Mouse (Mus musculus) stomach, embryonic 15.5 days (tissue): ENCODE results near the gene Trpv6. TPM values are rescaled to one million over a fixed set of nuclear protein-coding genes. Genes with fewer than 3 reads are reported as not detected.

Source experiments
- ATAC-seq: fragments of 200-750 bp; cut with Nextera tagmentation; 2 replicates; pipeline ENCODE4 v1.8.0; 2017; ENCODE audit warnings: low read depth, moderate number of reproducible peaks, moderate TSS enrichment; ENCODE audit not compliant: insufficient read depth, low FRiP score
- H3K27ac ChIP-seq: fragments of 300-500 bp; sonication (generic); 2 replicates; pipeline ENCODE4 v1.5.1; 2015; ENCODE audit warnings: mild to moderate bottlenecking, inconsistent platforms
- H3K27me3 ChIP-seq: fragments of 300-500 bp; sonication (generic); replicated peaks from 2 replicates; pipeline ENCODE4 v1.6.1; 2015; ENCODE audit warnings: inconsistent platforms
- H3K36me3 ChIP-seq: fragments of 300-500 bp; sonication (generic); 2 replicates; pipeline ENCODE4 v1.6.1; 2015; ENCODE audit warnings: inconsistent platforms
- H3K4me1 ChIP-seq: fragments of 300-500 bp; sonication (generic); 2 replicates; pipeline ENCODE4 v1.6.1; 2015; ENCODE audit warnings: inconsistent platforms
- H3K4me2 ChIP-seq: fragments of 300-500 bp; sonication (generic); 2 replicates; pipeline ENCODE4 v1.6.1; 2015; ENCODE audit warnings: mild to moderate bottlenecking, inconsistent platforms
- H3K4me3 ChIP-seq: fragments of 300-500 bp; sonication (generic); replicated peaks from 2 replicates; pipeline ENCODE4 v1.5.1; 2015; ENCODE audit warnings: inconsistent platforms
- H3K9ac ChIP-seq: fragments of 300-500 bp; sonication (generic); 2 replicates; pipeline ENCODE4 v1.6.1; 2015; ENCODE audit warnings: inconsistent platforms
- H3K9me3 ChIP-seq: fragments of 300-500 bp; sonication (generic); 2 replicates; pipeline ENCODE4 v1.6.1; 2016; ENCODE audit warnings: inconsistent platforms
- WGBS: fragments of 180-500 bp; shearing (Covaris S2); methylation state at CpG from one replicate; pipeline ENCODE4 v1.1.7; 2015; 5-methylcytosine and 5-hydroxymethylcytosine counted together
- polyA plus RNA-seq: library from polyadenylated mRNA; unstranded; fragments of >200 nt; fragmentation: Nextera tagmentation; extraction: Ambion mirVana; gene quantifications from 2 replicates; pipeline ENCODE4 v1.2.1, GENCODE M21; 2015

Gene Trpv6
- polyA plus RNA-seq, 1 experiment from 2014 or later = 5.3 TPM

GRCm38 (mm10) chr6:41643227-41643626 is 7.0 kb upstream of the Trpv6 start:
- Histone ChIP-seq H3K9ac (no peak overlapping the region), H3K9me3 (no peaks in the 10 kb centered on the region), H3K36me3 (no peaks in the 10 kb centered on the region), H3K27ac (peak overlapping the region; percentile 40; the same call in 1 of the 2 replicates), H3K4me2 (no peak overlapping the region), H3K4me3 (no peak overlapping the region), H3K4me1 (no peaks in the 10 kb centered on the region), H3K27me3 (no peaks in the 10 kb centered on the region)
- ATAC-seq = no peak; the same call in 1 of the 2 replicates
- 89% methylated on average over 3 of the region's 3 CpGs for WGBS

GRCm38 (mm10) chr6:41642765-41643164 is 6.6 kb upstream of the Trpv6 start:
- Histone ChIP-seq H3K9ac (no peak overlapping the region), H3K27ac (0 out of 2 replicates have a peak overlapping the region, but pooled peaks have one; percentile 40), H3K27me3 (no peaks in the 10 kb centered on the region), H3K9me3 (no peaks in the 10 kb centered on the region), H3K4me2 (no peak overlapping the region), H3K4me3 (no peak overlapping the region), H3K36me3 (no peaks in the 10 kb centered on the region), H3K4me1 (no peaks in the 10 kb centered on the region)
- 0 out of 2 replicates have a peak, but pooled peaks have one; percentile 6 for ATAC-seq
- WGBS = 56% methylated on average over 4 of the region's 4 CpGs

DNA sequence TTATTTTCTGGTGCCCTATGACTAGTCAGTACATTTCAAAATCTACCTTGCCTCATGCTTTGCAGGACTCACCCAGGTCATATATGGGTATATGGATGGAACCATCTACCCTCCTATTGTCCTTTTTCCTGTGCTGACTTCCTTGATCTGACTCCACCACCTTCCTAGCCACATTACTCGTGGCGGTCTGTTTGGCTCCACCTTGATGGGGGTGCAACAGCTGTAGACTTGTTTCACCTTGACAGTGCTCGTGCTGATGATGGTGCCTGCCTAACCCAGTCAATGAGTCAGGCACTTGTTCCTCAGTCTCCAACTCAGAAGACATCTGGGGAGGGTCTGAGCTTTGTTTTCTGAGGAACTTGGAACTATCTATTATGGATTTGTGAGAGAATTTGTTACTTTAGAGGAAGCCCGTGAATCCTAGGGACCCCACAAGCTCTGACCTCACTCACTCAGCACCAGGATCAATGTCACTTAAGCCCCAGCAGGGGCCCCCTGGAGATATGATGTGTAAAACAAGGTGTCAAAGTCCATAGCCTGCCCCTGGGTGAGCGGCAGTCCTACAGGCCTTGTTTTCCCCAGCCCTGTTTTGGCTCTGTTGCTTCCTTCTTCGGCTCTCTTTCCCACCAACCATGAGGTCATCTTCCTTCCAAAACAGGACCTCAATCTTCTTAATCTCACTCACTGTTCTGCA is 5.1 kb upstream of the Trpv6 start:
- H3K4me2 ChIP-seq = no peak overlapping the region
- no peaks in the 10 kb centered on the region for H3K9me3 ChIP-seq
- H3K36me3 ChIP-seq = no peaks in the 10 kb centered on the region
- no peaks in the 10 kb centered on the region for H3K27me3 ChIP-seq
- 63% methylated on average over 6 of the region's 6 CpGs for WGBS
- H3K9ac ChIP-seq = no peak overlapping the region
- peak; percentile 57 for ATAC-seq
- H3K4me3 ChIP-seq = no peak overlapping the region
- no peaks in the 10 kb centered on the region for H3K4me1 ChIP-seq
- H3K27ac ChIP-seq = no peak overlapping the region; the same call in 1 of the 2 replicates

DNA sequence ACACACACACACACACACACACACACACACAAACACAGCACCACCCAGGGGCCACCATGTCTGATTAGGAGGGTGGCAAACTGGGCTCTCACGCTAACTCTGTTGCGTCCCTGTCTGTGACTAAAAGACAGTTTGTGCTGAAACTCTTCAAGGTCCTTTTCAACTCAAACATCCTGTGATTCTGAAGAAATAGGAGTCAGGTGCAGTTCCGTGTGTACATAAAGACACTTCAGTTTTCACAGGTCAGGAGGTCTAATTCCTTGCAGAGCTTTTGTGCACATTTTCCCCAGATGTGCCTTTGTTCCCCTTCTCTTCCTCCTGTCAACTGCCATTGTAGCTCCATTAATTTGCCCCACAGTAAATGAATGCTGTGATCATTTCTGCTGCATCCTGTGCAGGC is 4.2 kb upstream of the Trpv6 start:
- Histone ChIP-seq H3K4me2 (no peak overlapping the region), H3K27ac (no peak overlapping the region), H3K9me3 (no peaks in the 10 kb centered on the region), H3K36me3 (no peaks in the 10 kb centered on the region), H3K9ac (no peak overlapping the region), H3K4me3 (no peak overlapping the region), H3K27me3 (no peaks in the 10 kb centered on the region), H3K4me1 (no peaks in the 10 kb centered on the region)
- ATAC-seq = no peak
- 63% methylated on average over 3 of the region's 3 CpGs for WGBS

- ATAC-seq = no peak
These were observed 1.8 kb upstream of the Trpv6 start for GRCm38 (mm10) chr6:41637927-41638506.

GRCm38 (mm10) chr6:41637393-41637792 is 1.2 kb upstream of the Trpv6 start:
- Histone ChIP-seq H3K4me2 (no peak overlapping the region), H3K9me3 (no peaks in the 10 kb centered on the region), H3K4me3 (no peak overlapping the region), H3K36me3 (no peaks in the 10 kb centered on the region), H3K9ac (no peak overlapping the region), H3K4me1 (no peaks in the 10 kb centered on the region), H3K27me3 (no peaks in the 10 kb centered on the region), H3K27ac (no peak overlapping the region)
- 26% methylated on average over 1 of the region's 1 CpGs for WGBS
- no peak for ATAC-seq

More at GRCm38 (mm10) chr6:41637927-41638506, 1.8 kb upstream of the Trpv6 start:
- H3K4me1 ChIP-seq = no peaks in the 10 kb centered on the region
- H3K9ac ChIP-seq = no peak overlapping the region
- no peak overlapping the region for H3K27ac ChIP-seq
- 67% methylated on average over 6 of the region's 6 CpGs for WGBS
- no peaks in the 10 kb centered on the region for H3K27me3 ChIP-seq
- no peak overlapping the region for H3K4me3 ChIP-seq
- no peaks in the 10 kb centered on the region for H3K36me3 ChIP-seq
- H3K9me3 ChIP-seq = no peaks in the 10 kb centered on the region
- no peak overlapping the region for H3K4me2 ChIP-seq

- Histone ChIP-seq H3K4me1 (no peaks in the 10 kb centered on the region), H3K36me3 (no peaks in the 10 kb centered on the region), H3K27me3 (no peaks in the 10 kb centered on the region), H3K27ac (no peak overlapping the region), H3K9ac (no peak overlapping the region), H3K4me3 (peak overlapping the region; percentile 34; the same call in 1 of the 2 replicates), H3K4me2 (peak overlapping the region; percentile 35; the same call in 1 of the 2 replicates), H3K9me3 (no peaks in the 10 kb centered on the region)
- ATAC-seq = no peak
- WGBS = 42% methylated on average over 1 of the region's 1 CpGs
These were observed 994 bp downstream of the Trpv6 start for GRCm38 (mm10) chr6:41635211-41635610.

GRCm38 (mm10) chr6:41631549-41631948 is 4.7 kb downstream of the Trpv6 start:
- Histone ChIP-seq H3K36me3 (no peaks in the 10 kb centered on the region), H3K4me1 (no peaks in the 10 kb centered on the region), H3K9ac (no peak overlapping the region), H3K4me2 (no peak overlapping the region), H3K27ac (no peak overlapping the region), H3K9me3 (no peaks in the 10 kb centered on the region), H3K27me3 (no peaks in the 10 kb centered on the region), H3K4me3 (no peak overlapping the region)
- no peak for ATAC-seq
- 74% methylated on average over 4 of the region's 4 CpGs for WGBS

GRCm38 (mm10) chr6:41630791-41631190 is 5.4 kb downstream of the Trpv6 start:
- no peak overlapping the region for H3K27ac ChIP-seq
- H3K4me3 ChIP-seq = no peak overlapping the region
- no peaks in the 10 kb centered on the region for H3K9me3 ChIP-seq
- no peaks in the 10 kb centered on the region for H3K36me3 ChIP-seq
- no peaks in the 10 kb centered on the region for H3K27me3 ChIP-seq
- H3K4me1 ChIP-seq = no peaks in the 10 kb centered on the region
- H3K4me2 ChIP-seq = no peak overlapping the region
- WGBS = 61% methylated on average over 2 of the region's 2 CpGs
- no peak overlapping the region for H3K9ac ChIP-seq
- ATAC-seq = no peak

GRCm38 (mm10) chr6:41628180-41628579 is 8.0 kb downstream of the Trpv6 start:
- WGBS = 68% methylated on average over 1 of the region's 1 CpGs
- Histone ChIP-seq H3K27me3 (no peaks in the 10 kb centered on the region), H3K36me3 (no peaks in the 10 kb centered on the region), H3K4me1 (no peaks in the 10 kb centered on the region), H3K27ac (no peak overlapping the region), H3K4me3 (no peak overlapping the region), H3K9me3 (no peaks in the 10 kb centered on the region), H3K9ac (no peak overlapping the region), H3K4me2 (no peak overlapping the region)
- ATAC-seq = no peak

DNA sequence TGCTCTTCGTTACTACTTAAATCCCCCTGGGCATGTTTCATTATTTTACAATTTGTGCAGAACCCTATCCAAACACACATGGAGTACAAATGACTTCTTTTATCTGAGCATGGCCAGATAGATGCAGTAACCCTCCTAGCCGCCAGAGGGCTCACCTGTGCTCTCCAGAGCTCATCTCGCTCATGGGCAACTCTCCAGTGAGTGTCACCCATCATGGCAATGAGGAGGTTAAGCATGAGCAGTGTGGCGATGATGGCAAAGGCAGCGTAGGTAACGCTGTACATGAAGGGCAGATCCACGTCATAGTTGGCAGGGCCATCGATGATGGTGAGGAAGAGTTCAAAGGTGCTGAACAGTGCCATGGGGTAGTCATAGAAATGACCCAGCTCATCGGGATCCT is 13.5 kb downstream of the Trpv6 start:
- Histone ChIP-seq H3K4me3 (no peak overlapping the region), H3K9me3 (no peaks in the 10 kb centered on the region), H3K27me3 (no peaks in the 10 kb centered on the region), H3K4me2 (no peak overlapping the region), H3K36me3 (no peaks in the 10 kb centered on the region), H3K9ac (no peak overlapping the region), H3K27ac (no peak overlapping the region), H3K4me1 (no peaks in the 10 kb centered on the region)
- no peak for ATAC-seq
- 70% methylated on average over 9 of the region's 9 CpGs for WGBS

DNA sequence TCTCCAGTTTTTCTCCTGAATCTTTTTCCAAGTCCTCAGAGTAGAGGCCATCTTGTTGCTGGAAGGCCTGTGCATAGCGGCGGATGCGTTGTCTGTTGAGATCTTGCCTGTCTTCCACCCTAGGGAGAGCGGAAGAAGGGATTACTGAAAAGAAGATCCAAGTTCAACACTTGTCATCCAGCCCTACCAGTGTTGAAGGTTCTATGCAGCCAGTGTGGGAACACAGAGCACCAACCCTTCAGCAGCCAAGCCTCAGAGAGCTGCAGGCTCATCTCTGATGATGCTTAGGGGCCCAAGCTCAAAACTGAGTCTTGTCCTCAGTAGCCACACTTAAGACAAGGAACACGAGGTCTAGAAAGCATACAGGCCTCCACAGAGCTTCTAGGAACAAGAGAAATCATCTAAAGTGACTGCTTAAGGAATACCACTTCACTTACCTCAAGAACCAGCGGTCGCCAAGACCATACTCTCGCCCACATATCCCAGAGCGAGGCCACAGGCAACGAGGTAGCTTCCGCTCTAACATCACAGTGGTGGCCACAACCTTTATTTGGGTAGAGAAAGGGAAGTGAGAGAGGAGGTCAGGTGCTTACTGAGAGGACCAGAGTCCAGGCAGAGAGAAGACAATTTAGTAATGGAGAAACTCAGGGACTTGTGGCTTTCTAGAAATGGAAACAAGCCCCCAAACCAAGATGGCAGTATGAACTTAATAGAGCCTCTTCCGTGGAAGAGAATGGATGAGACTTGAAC is 14.8 kb downstream of the Trpv6 start:
- no peak overlapping the region for H3K9ac ChIP-seq
- no peaks in the 10 kb centered on the region for H3K27me3 ChIP-seq
- H3K4me2 ChIP-seq = no peak overlapping the region
- H3K4me3 ChIP-seq = no peak overlapping the region
- no peaks in the 10 kb centered on the region for H3K36me3 ChIP-seq
- no peaks in the 10 kb centered on the region for H3K9me3 ChIP-seq
- no peaks in the 10 kb centered on the region for H3K4me1 ChIP-seq
- WGBS = 89% methylated on average over 12 of the region's 12 CpGs
- no peak for ATAC-seq
- no peak overlapping the region for H3K27ac ChIP-seq
